Mouse (Mus musculus) spleen, postnatal 4 days (tissue): ENCODE results near the gene Ick.

Source experiments
- DNase-seq, 2 experiments: peaks; one replicate each; pipeline ENCODE4 v3.0.0; 2022; ENCODE audit warnings: low spot score in 2 of 2

Gene Ick

GRCm38 (mm10) chr9:78190651-78191634 lies 82.0 kb downstream of the Ick start:
- DNase-seq = no peak

GRCm38 (mm10) chr9:78191736-78192135 lies 82.7 kb downstream of the Ick start:
- peak; percentile 75 to 83 for DNase-seq

GRCm38 (mm10) chr9:78193902-78194597 lies 85.1 kb downstream of the Ick start:
- DNase-seq = peak; percentile 61 to 72

GRCm38 (mm10) chr9:78195034-78195433 lies 86.0 kb downstream of the Ick start:
- DNase-seq = no peak

GRCm38 (mm10) chr9:78197801-78198200 lies 88.8 kb downstream of the Ick start:
- DNase-seq = no peak

- DNase-seq = no peak
Measured at GRCm38 (mm10) chr9:78204194-78204593, 95.2 kb downstream of the Ick start.

GRCm38 (mm10) chr9:78208956-78209355 lies 100.0 kb downstream of the Ick start:
- no peak for DNase-seq

- no peak for DNase-seq
Measured at GRCm38 (mm10) chr9:78210079-78210478, 101.1 kb downstream of the Ick start.

- no peak for DNase-seq
Measured at GRCm38 (mm10) chr9:78210821-78211220, 101.8 kb downstream of the Ick start.

- DNase-seq = no peak
Measured at GRCm38 (mm10) chr9:78211521-78211920, 102.5 kb downstream of the Ick start.

- DNase-seq = no peak
Measured at GRCm38 (mm10) chr9:78212341-78213049, 103.5 kb downstream of the Ick start.

GRCm38 (mm10) chr9:78217074-78217473 lies 108.1 kb downstream of the Ick start:
- no peak for DNase-seq
